Mouse (Mus musculus): ENCODE measurements at regions not wholly inside any gene's neighbourhood (a gene's known extent, or its start where the extent isn't known, plus 50 kb on each side); places are given as distances from the start of the nearest gene placed in this dataset.
A peak's percentile ranks its signal among the peaks of the same experiment; 100 is the strongest.

GRCm38 (mm10) chr13:110941587-110941986 is 313.2 kb upstream of the Actbl2 start:
- no peak overlapping the region for H3ac ChIP-seq (ENCODE audit: control insufficient read depth, insufficient read length)
- TF ChIP-seq MYOD1 (IDR thresholded peaks at IDR 0.05; ENCODE audit: control insufficient read depth in 1 of 3, insufficient read length in 2 of 3, low read depth in 2 of 3) (no peak), MAX (IDR thresholded peaks at IDR 0.05; ENCODE audit: low read depth) (no peak), SRF (IDR thresholded peaks at IDR 0.05; ENCODE audit: control insufficient read depth, insufficient read length, low read depth) (no peak), CEBPB (IDR thresholded peaks at IDR 0.05; ENCODE audit: insufficient read depth, poor library complexity, severe bottlenecking) (no peak), MYOG (IDR thresholded peaks at IDR 0.05; ENCODE audit: control insufficient read depth in 1 of 3, insufficient read depth in 1 of 3, insufficient read length in 2 of 3, low read depth in 2 of 3) (no peak), TCF12 (IDR thresholded peaks at IDR 0.05; ENCODE audit: insufficient read depth, poor library complexity, severe bottlenecking) (no peak), REST (IDR thresholded peaks at IDR 0.05; ENCODE audit: insufficient read depth, insufficient read length) (no peak), POLR2AphosphoS2 (IDR thresholded peaks at IDR 0.05; ENCODE audit: insufficient read length, low read depth) (no peak), USF1 (IDR thresholded peaks at IDR 0.05; ENCODE audit: low read depth) (no peak), E2F4 (IDR thresholded peaks at IDR 0.05; ENCODE audit: insufficient read depth) (no peak), TCF3 (IDR thresholded peaks at IDR 0.05; ENCODE audit: insufficient read length, low read depth) (no peak), POLR2A (IDR thresholded peaks at IDR 0.05; ENCODE audit: insufficient read length, low read depth) (no peak)
- no peak overlapping the region for H3K4me3 ChIP-seq
- H3K27me3 ChIP-seq (ENCODE audit: control insufficient read depth, insufficient read depth, insufficient read length) = no peaks in the 10 kb centered on the region
- H3K4me2 ChIP-seq (ENCODE audit: low read depth) = no peak overlapping the region
- H3K36me3 ChIP-seq (ENCODE audit: control insufficient read depth, insufficient read depth) = no peaks in the 10 kb centered on the region
- H3K79me2 ChIP-seq (ENCODE audit: control insufficient read depth, insufficient read depth) = no peaks in the 10 kb centered on the region

GRCm38 (mm10) chr13:110942986-110943644 is 311.7 kb upstream of the Actbl2 start:
- peak; percentile 76; the same call in 1 of the 2 replicates for TF ChIP-seq CEBPB (IDR thresholded peaks at IDR 0.05; ENCODE audit: insufficient read depth, poor library complexity, severe bottlenecking)
- TF ChIP-seq POLR2A (IDR thresholded peaks at IDR 0.05; ENCODE audit: insufficient read length, low read depth) = no peak
- no peak for TF ChIP-seq USF1 (IDR thresholded peaks at IDR 0.05; ENCODE audit: low read depth)
- TF ChIP-seq POLR2AphosphoS2 (IDR thresholded peaks at IDR 0.05; ENCODE audit: insufficient read length, low read depth) = no peak
- no peak for TF ChIP-seq REST (IDR thresholded peaks at IDR 0.05; ENCODE audit: insufficient read depth, insufficient read length)

GRCm38 (mm10) chr13:110944061-110944460 is 310.8 kb upstream of the Actbl2 start:
- Histone ChIP-seq H3K4me3 (no peak overlapping the region), H3K27me3 (ENCODE audit: control insufficient read depth, insufficient read depth, insufficient read length) (no peaks in the 10 kb centered on the region), H3ac (ENCODE audit: control insufficient read depth, insufficient read length) (no peak overlapping the region), H3K36me3 (ENCODE audit: control insufficient read depth, insufficient read depth) (no peaks in the 10 kb centered on the region), H3K4me2 (ENCODE audit: low read depth) (peak overlapping the region; percentile 52), H3K79me2 (ENCODE audit: control insufficient read depth, insufficient read depth) (no peaks in the 10 kb centered on the region)
- TF ChIP-seq CEBPB (IDR thresholded peaks at IDR 0.05; ENCODE audit: insufficient read depth, poor library complexity, severe bottlenecking) (peak; percentile 83), MYOG (IDR thresholded peaks at IDR 0.05; ENCODE audit: control insufficient read depth in 1 of 3, insufficient read depth in 1 of 3, insufficient read length in 2 of 3, low read depth in 2 of 3) (no peak)

More at GRCm38 (mm10) chr13:110942986-110943644, 311.7 kb upstream of the Actbl2 start:
- H3K4me2 ChIP-seq (ENCODE audit: low read depth) = peak overlapping the region; percentile 52
- H3K36me3 ChIP-seq (ENCODE audit: control insufficient read depth, insufficient read depth) = no peaks in the 10 kb centered on the region
- no peak overlapping the region for H3ac ChIP-seq (ENCODE audit: control insufficient read depth, insufficient read length)
- no peaks in the 10 kb centered on the region for H3K79me2 ChIP-seq (ENCODE audit: control insufficient read depth, insufficient read depth)
- no peak overlapping the region for H3K4me3 ChIP-seq
- H3K27me3 ChIP-seq (ENCODE audit: control insufficient read depth, insufficient read depth, insufficient read length) = no peaks in the 10 kb centered on the region

GRCm38 (mm10) chr13:110944683-110945082 is 310.1 kb upstream of the Actbl2 start:
- Histone ChIP-seq H3K27me3 (ENCODE audit: control insufficient read depth, insufficient read depth, insufficient read length) (no peaks in the 10 kb centered on the region), H3K36me3 (ENCODE audit: control insufficient read depth, insufficient read depth) (no peaks in the 10 kb centered on the region), H3K4me3 (no peak overlapping the region), H3K79me2 (ENCODE audit: control insufficient read depth, insufficient read depth) (no peaks in the 10 kb centered on the region), H3ac (ENCODE audit: control insufficient read depth, insufficient read length) (no peak overlapping the region), H3K4me2 (ENCODE audit: low read depth) (peak overlapping the region; percentile 52)
- TF ChIP-seq POLR2A (IDR thresholded peaks at IDR 0.05; ENCODE audit: insufficient read length, low read depth) (no peak), SRF (IDR thresholded peaks at IDR 0.05; ENCODE audit: control insufficient read depth, insufficient read length, low read depth) (no peak), TCF3 (IDR thresholded peaks at IDR 0.05; ENCODE audit: insufficient read length, low read depth) (no peak), REST (IDR thresholded peaks at IDR 0.05; ENCODE audit: insufficient read depth, insufficient read length) (no peak), CEBPB (IDR thresholded peaks at IDR 0.05; ENCODE audit: insufficient read depth, poor library complexity, severe bottlenecking) (no peak), MYOG (IDR thresholded peaks at IDR 0.05; ENCODE audit: control insufficient read depth in 1 of 3, insufficient read depth in 1 of 3, insufficient read length in 2 of 3, low read depth in 2 of 3) (no peak), POLR2AphosphoS2 (IDR thresholded peaks at IDR 0.05; ENCODE audit: insufficient read length, low read depth) (no peak), MAX (IDR thresholded peaks at IDR 0.05; ENCODE audit: low read depth) (no peak), MYOD1 (IDR thresholded peaks at IDR 0.05; ENCODE audit: control insufficient read depth in 1 of 3, insufficient read length in 2 of 3, low read depth in 2 of 3) (no peak), E2F4 (IDR thresholded peaks at IDR 0.05; ENCODE audit: insufficient read depth) (no peak), TCF12 (IDR thresholded peaks at IDR 0.05; ENCODE audit: insufficient read depth, poor library complexity, severe bottlenecking) (no peak), USF1 (IDR thresholded peaks at IDR 0.05; ENCODE audit: low read depth) (no peak)

- H3K4me3 ChIP-seq = no peak overlapping the region
- TF ChIP-seq CEBPB (IDR thresholded peaks at IDR 0.05; ENCODE audit: insufficient read depth, poor library complexity, severe bottlenecking) (peak; percentile 98), REST (IDR thresholded peaks at IDR 0.05; ENCODE audit: insufficient read depth, insufficient read length) (no peak)
- H3K4me2 ChIP-seq (ENCODE audit: low read depth) = peak overlapping the region; percentile 47
- no peak overlapping the region for H3ac ChIP-seq (ENCODE audit: control insufficient read depth, insufficient read length)
- H3K27me3 ChIP-seq (ENCODE audit: control insufficient read depth, insufficient read depth, insufficient read length) = no peaks in the 10 kb centered on the region
- no peaks in the 10 kb centered on the region for H3K79me2 ChIP-seq (ENCODE audit: control insufficient read depth, insufficient read depth)
- no peaks in the 10 kb centered on the region for H3K36me3 ChIP-seq (ENCODE audit: control insufficient read depth, insufficient read depth)
Measured at GRCm38 (mm10) chr13:110960212-110960611, 294.6 kb upstream of the Actbl2 start.

Measured in myocyte (in vitro differentiated cells).